Mouse (Mus musculus) cerebellum, adult 18-20 months (tissue): Measurements from ENCODE around the gene B3galt4.
A peak's percentile ranks its signal among the peaks of the same experiment; 100 is the strongest.

Experiments used
- DNase-seq, 2 experiments: peaks; one replicate each; pipeline ENCODE4 v3.0.0; 2021

The B3galt4 gene

GRCm38 (mm10) chr17:33940981-33941380 is 10.3 kb downstream of the B3galt4 start:
- DNase-seq, result no peak

GRCm38 (mm10) chr17:33940206-33940805 is 11.0 kb downstream of the B3galt4 start, which contains the start of the genes Pfdn6 and Wdr46:
Pfdn6 (minus strand) TSS chr17:33940343.
Wdr46 (plus strand) TSS chr17:33940660.
- DNase-seq, result peak; percentile 88

- DNase-seq, result no peak
Measured at GRCm38 (mm10) chr17:33938783-33939182, 12.5 kb downstream of the B3galt4 start.

- DNase-seq, result no peak
Measured at GRCm38 (mm10) chr17:33936993-33937392, 14.3 kb downstream of the B3galt4 start.

GRCm38 (mm10) chr17:33935422-33936055 is 15.7 kb downstream of the B3galt4 start:
- DNase-seq, result no peak

- no peak for DNase-seq
Measured at GRCm38 (mm10) chr17:33932970-33933369, 18.3 kb downstream of the B3galt4 start.

GRCm38 (mm10) chr17:33932448-33932847 is 18.8 kb downstream of the B3galt4 start:
- no peak for DNase-seq

GRCm38 (mm10) chr17:33931947-33932346 is 19.3 kb downstream of the B3galt4 start:
- no peak for DNase-seq

- DNase-seq, result no peak
Measured at GRCm38 (mm10) chr17:33931159-33931866, 20.0 kb downstream of the B3galt4 start.

- peak; percentile 65 to 67 for DNase-seq
Measured at GRCm38 (mm10) chr17:33930280-33931158, 20.8 kb downstream of the B3galt4 start.

- DNase-seq, result peak; percentile 87 to 98
Measured at GRCm38 (mm10) chr17:33929371-33930279, 21.7 kb downstream of the B3galt4 start, which contains the start of gene Rgl2. Rgl2 (plus strand) TSS chr17:33929543.

GRCm38 (mm10) chr17:33928251-33928947 is 22.9 kb downstream of the B3galt4 start:
- no peak for DNase-seq

GRCm38 (mm10) chr17:33926207-33926932 is 24.9 kb downstream of the B3galt4 start:
- DNase-seq, result no peak

- DNase-seq, result peak in 1 of 2 experiments; percentile 5
Measured at GRCm38 (mm10) chr17:33925406-33926116, 25.7 kb downstream of the B3galt4 start.

GRCm38 (mm10) chr17:33924577-33925283 is 26.6 kb downstream of the B3galt4 start:
- DNase-seq, result no peak

GRCm38 (mm10) chr17:33921361-33921760 is 29.9 kb downstream of the B3galt4 start:
- DNase-seq, result no peak

- peak; percentile 91 to 92 for DNase-seq
Measured at GRCm38 (mm10) chr17:33920282-33921097, 30.8 kb downstream of the B3galt4 start.
